Mouse (Mus musculus) kidney, adult 18-20 months (tissue): ENCODE results near the gene Fndc9.
A peak's percentile ranks its signal among the peaks of the same experiment; 100 is the strongest.

Experiments used
- DNase-seq: peaks from one replicate; pipeline ENCODE4 v3.0.0; 2021

Gene Fndc9

GRCm38 (mm10) chr11:46278709-46279108 is 43.4 kb downstream of the Fndc9 start:
- no peak for DNase-seq

GRCm38 (mm10) chr11:46282612-46283011 is 47.3 kb downstream of the Fndc9 start:
- no peak for DNase-seq

- DNase-seq, result no peak
These were observed 48.5 kb downstream of the Fndc9 start for GRCm38 (mm10) chr11:46283800-46284199.

DNA sequence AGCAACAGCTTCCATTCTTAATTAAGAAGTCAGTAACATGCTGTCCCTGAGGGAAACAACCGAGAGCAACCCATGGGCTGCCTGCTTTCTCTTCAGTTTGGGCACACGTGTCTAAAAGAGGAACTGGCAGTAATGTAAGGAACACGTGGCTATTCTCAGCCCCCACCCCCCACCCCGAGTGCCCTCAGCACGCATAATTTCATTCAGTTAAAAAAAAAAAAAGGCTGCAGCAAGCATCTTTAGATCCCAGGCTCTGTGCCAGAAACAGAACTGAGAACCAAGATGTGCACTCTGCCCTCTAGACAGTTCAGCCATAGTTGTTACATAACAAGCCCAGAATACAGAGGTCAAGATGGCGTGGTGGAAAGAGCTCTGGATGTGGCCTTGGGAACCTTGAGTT is 51.5 kb downstream of the Fndc9 start:
- peak; percentile 62 for DNase-seq

GRCm38 (mm10) chr11:46288091-46288490 is 52.8 kb downstream of the Fndc9 start:
- no peak for DNase-seq

GRCm38 (mm10) chr11:46289022-46289421 is 53.7 kb downstream of the Fndc9 start:
- DNase-seq, result no peak
